Mouse (Mus musculus): ENCODE data around the gene Abhd17c. TPM values are rescaled to one million over a fixed set of nuclear protein-coding genes. Genes with fewer than 3 reads are reported as not detected.
"Not testable (repeated sequence)": the region's sequence is repeated elsewhere in the genome, so short reads cannot be mapped to it uniquely, and the experiment has no call there.

The Abhd17c gene
- polyA plus RNA-seq (2016; fragmentation: Nextera tagmentation; extraction: Ambion mirVana): 27.7 and 39.4 TPM in 2 replicates

GRCm38 (mm10) chr7:84151001-84151959 is at the start of gene Abhd17c:
TSS of gene Abhd17c (minus strand) at chr7:84151893.
- no peaks in the 10 kb centered on the region for H3K27me3 ChIP-seq (ENCODE audit: insufficient read depth, poor library complexity, severe bottlenecking)
- under 1% methylated on average over 101 of the region's 109 CpGs for WGBS
- H3K4me3 ChIP-seq: peak within 1 kb of the TSS; percentile 98
- peak; percentile 85 for DNase-seq (ENCODE audit: low spot score)
- H3K4me1 ChIP-seq: peaks cover 43% of the 10 kb centered on the region
- peaks cover 8% of the 10 kb centered on the region; the same call in 1 of the 2 replicates for H3K36me3 ChIP-seq
- peak within 1 kb of the TSS; percentile 99 for H3K27ac ChIP-seq
- no peaks in the 10 kb centered on the region for H3K9me3 ChIP-seq

GRCm38 (mm10) chr7:84197208-84197860 is 45.6 kb upstream of the Abhd17c start:
- H3K27ac ChIP-seq: no peak overlapping the region
- H3K4me3 ChIP-seq: no peak overlapping the region
- no peak for DNase-seq (ENCODE audit: low spot score)
- H3K9me3 ChIP-seq: no peaks in the 10 kb centered on the region
- H3K4me1 ChIP-seq: no peaks in the 10 kb centered on the region
- WGBS: 85% methylated on average over 6 of the region's 6 CpGs
- no peaks in the 10 kb centered on the region for H3K27me3 ChIP-seq (ENCODE audit: insufficient read depth, poor library complexity, severe bottlenecking)
- H3K36me3 ChIP-seq: no peaks in the 10 kb centered on the region

GRCm38 (mm10) chr7:84196221-84196620 is 44.5 kb upstream of the Abhd17c start:
- no peak overlapping the region for H3K4me3 ChIP-seq
- 73% methylated on average over 6 of the region's 6 CpGs for WGBS
- H3K4me1 ChIP-seq: no peaks in the 10 kb centered on the region
- no peaks in the 10 kb centered on the region for H3K9me3 ChIP-seq
- H3K27me3 ChIP-seq (ENCODE audit: insufficient read depth, poor library complexity, severe bottlenecking): no peaks in the 10 kb centered on the region
- H3K36me3 ChIP-seq: no peaks in the 10 kb centered on the region
- DNase-seq (ENCODE audit: low spot score): no peak
- H3K27ac ChIP-seq: no peak overlapping the region

- DNase-seq (ENCODE audit: low spot score): no peak
- H3K4me3 ChIP-seq: no peak overlapping the region
- no peaks in the 10 kb centered on the region for H3K4me1 ChIP-seq
- no peaks in the 10 kb centered on the region for H3K9me3 ChIP-seq
- H3K36me3 ChIP-seq: no peaks in the 10 kb centered on the region
- no peak overlapping the region for H3K27ac ChIP-seq
- 64% methylated on average over 3 of the region's 3 CpGs for WGBS
- H3K27me3 ChIP-seq (ENCODE audit: insufficient read depth, poor library complexity, severe bottlenecking): no peaks in the 10 kb centered on the region
These were observed 40.6 kb upstream of the Abhd17c start for GRCm38 (mm10) chr7:84192256-84192655.

GRCm38 (mm10) chr7:84191476-84191875 is 39.8 kb upstream of the Abhd17c start:
- H3K27ac ChIP-seq: no peak overlapping the region
- no peaks in the 10 kb centered on the region for H3K36me3 ChIP-seq
- no peak for DNase-seq (ENCODE audit: low spot score)
- no peaks in the 10 kb centered on the region for H3K9me3 ChIP-seq
- no peak overlapping the region for H3K4me3 ChIP-seq
- no peaks in the 10 kb centered on the region for H3K4me1 ChIP-seq
- H3K27me3 ChIP-seq (ENCODE audit: insufficient read depth, poor library complexity, severe bottlenecking): no peaks in the 10 kb centered on the region
- 86% methylated on average over 2 of the region's 2 CpGs for WGBS

- Histone ChIP-seq H3K27me3 (ENCODE audit: insufficient read depth, poor library complexity, severe bottlenecking) (no peaks in the 10 kb centered on the region), H3K4me1 (no peaks in the 10 kb centered on the region), H3K36me3 (no peaks in the 10 kb centered on the region), H3K4me3 (no peak overlapping the region), H3K9me3 (no peaks in the 10 kb centered on the region), H3K27ac (no peak overlapping the region)
- no peak for DNase-seq (ENCODE audit: low spot score)
- WGBS: 55% methylated on average over 5 of the region's 5 CpGs
These were observed 36.5 kb upstream of the Abhd17c start for GRCm38 (mm10) chr7:84188196-84188595.

GRCm38 (mm10) chr7:84185196-84185595 is 33.5 kb upstream of the Abhd17c start:
- no peak overlapping the region for H3K4me3 ChIP-seq
- H3K4me1 ChIP-seq: no peaks in the 10 kb centered on the region
- no peak overlapping the region for H3K27ac ChIP-seq
- no peaks in the 10 kb centered on the region for H3K36me3 ChIP-seq
- no peak for DNase-seq (ENCODE audit: low spot score)
- no peaks in the 10 kb centered on the region for H3K9me3 ChIP-seq
- 86% methylated on average over 4 of the region's 4 CpGs for WGBS
- no peaks in the 10 kb centered on the region for H3K27me3 ChIP-seq (ENCODE audit: insufficient read depth, poor library complexity, severe bottlenecking)

GRCm38 (mm10) chr7:84184703-84185102 is 33.0 kb upstream of the Abhd17c start:
- no peak for DNase-seq (ENCODE audit: low spot score)
- H3K9me3 ChIP-seq: no peaks in the 10 kb centered on the region
- 73% methylated on average over 3 of the region's 3 CpGs for WGBS

GRCm38 (mm10) chr7:84178809-84179208 is 27.1 kb upstream of the Abhd17c start:
- WGBS: 85% methylated on average over 2 of the region's 2 CpGs
- not testable (repeated sequence) for H3K4me3 ChIP-seq; DNase-seq (ENCODE audit: low spot score)

More at GRCm38 (mm10) chr7:84184703-84185102, 33.0 kb upstream of the Abhd17c start:
- no peaks in the 10 kb centered on the region for H3K27me3 ChIP-seq (ENCODE audit: insufficient read depth, poor library complexity, severe bottlenecking)
- no peaks in the 10 kb centered on the region for H3K4me1 ChIP-seq
- no peaks in the 10 kb centered on the region for H3K36me3 ChIP-seq
- no peak overlapping the region for H3K27ac ChIP-seq
- no peak overlapping the region for H3K4me3 ChIP-seq

GRCm38 (mm10) chr7:84174655-84175448 is 23.2 kb upstream of the Abhd17c start:
- no peak for DNase-seq (ENCODE audit: low spot score)
- Histone ChIP-seq H3K27me3 (ENCODE audit: insufficient read depth, poor library complexity, severe bottlenecking) (no peaks in the 10 kb centered on the region), H3K4me1 (0 out of 2 replicates have a peak, but pooled peaks cover 8% of the 10 kb centered on the region), H3K27ac (no peak overlapping the region), H3K9me3 (no peaks in the 10 kb centered on the region), H3K4me3 (no peak overlapping the region), H3K36me3 (no peaks in the 10 kb centered on the region)
- WGBS: 81% methylated on average over 11 of the region's 11 CpGs

More at GRCm38 (mm10) chr7:84178809-84179208, 27.1 kb upstream of the Abhd17c start:
- not testable (repeated sequence) for H3K27ac ChIP-seq; H3K9me3 ChIP-seq; H3K36me3 ChIP-seq; H3K4me1 ChIP-seq; H3K27me3 ChIP-seq (ENCODE audit: insufficient read depth, poor library complexity, severe bottlenecking)

GRCm38 (mm10) chr7:84173394-84173793 is 21.7 kb upstream of the Abhd17c start:
- no peaks in the 10 kb centered on the region for H3K9me3 ChIP-seq
- H3K36me3 ChIP-seq: no peaks in the 10 kb centered on the region
- H3K27me3 ChIP-seq (ENCODE audit: insufficient read depth, poor library complexity, severe bottlenecking): no peaks in the 10 kb centered on the region
- no peak for DNase-seq (ENCODE audit: low spot score)
- 85% methylated on average over 4 of the region's 4 CpGs for WGBS
- no peak overlapping the region for H3K4me3 ChIP-seq
- 0 out of 2 replicates have a peak, but pooled peaks cover 8% of the 10 kb centered on the region for H3K4me1 ChIP-seq
- H3K27ac ChIP-seq: no peak overlapping the region

GRCm38 (mm10) chr7:84171177-84171787 is 19.6 kb upstream of the Abhd17c start:
- no peaks in the 10 kb centered on the region for H3K9me3 ChIP-seq
- 85% methylated on average over 1 of the region's 1 CpGs for WGBS
- DNase-seq (ENCODE audit: low spot score): no peak

More at GRCm38 (mm10) chr7:84171177-84171787, 19.6 kb upstream of the Abhd17c start:
- H3K27me3 ChIP-seq (ENCODE audit: insufficient read depth, poor library complexity, severe bottlenecking): no peaks in the 10 kb centered on the region
- no peaks in the 10 kb centered on the region for H3K36me3 ChIP-seq
- no peak overlapping the region for H3K4me3 ChIP-seq
- H3K27ac ChIP-seq: no peak overlapping the region
- no peaks in the 10 kb centered on the region for H3K4me1 ChIP-seq
